Mouse (Mus musculus) heart, postnatal 0 days (tissue): Measurements from ENCODE around the gene Ankrd17.

Experiments
- CTCF ChIP-seq: IDR thresholded peaks from 2 replicates; pipeline ENCODE4 v1.5.1; 2016; ENCODE audit warnings: antibody characterized with exemption, control low read depth, low read depth
- EP300 ChIP-seq: IDR thresholded peaks from 2 replicates; pipeline ENCODE4 v1.6.1; 2016; ENCODE audit warnings: antibody characterized with exemption, low read depth

DNA sequence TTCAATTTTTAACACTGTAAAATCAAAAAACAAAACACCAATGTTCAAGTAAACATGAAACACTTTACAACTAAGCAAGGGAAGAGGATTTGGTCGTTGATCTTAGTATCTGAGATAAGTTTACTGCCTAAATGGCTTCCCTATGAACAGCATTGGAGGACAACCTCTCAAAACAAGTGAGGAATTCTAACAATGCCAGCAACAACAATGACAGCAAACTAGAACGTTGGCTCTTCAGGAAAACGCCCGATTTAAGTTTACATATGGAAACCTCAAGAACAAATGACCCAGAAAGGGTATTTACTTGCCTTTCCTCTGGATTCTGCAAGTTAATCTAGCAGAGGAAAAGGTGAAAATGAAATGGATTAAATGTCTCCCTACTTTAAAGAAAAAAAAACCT is 121.0 kb downstream of the Ankrd17 start:
- TF ChIP-seq CTCF: no peak
- no peak for TF ChIP-seq EP300
